Mouse (Mus musculus) forelimb bud, embryonic 11.5 days (tissue): Measurements from ENCODE around the gene Ppfia1.
A peak's percentile ranks its signal among the peaks of the same experiment; 100 is the strongest.

Source experiments
- DNase-seq: peaks from one replicate; pipeline ENCODE4 v3.0.0-alpha.2; 2012; ENCODE audit warnings: low read depth, low spot score

Ppfia1 gene

DNA sequence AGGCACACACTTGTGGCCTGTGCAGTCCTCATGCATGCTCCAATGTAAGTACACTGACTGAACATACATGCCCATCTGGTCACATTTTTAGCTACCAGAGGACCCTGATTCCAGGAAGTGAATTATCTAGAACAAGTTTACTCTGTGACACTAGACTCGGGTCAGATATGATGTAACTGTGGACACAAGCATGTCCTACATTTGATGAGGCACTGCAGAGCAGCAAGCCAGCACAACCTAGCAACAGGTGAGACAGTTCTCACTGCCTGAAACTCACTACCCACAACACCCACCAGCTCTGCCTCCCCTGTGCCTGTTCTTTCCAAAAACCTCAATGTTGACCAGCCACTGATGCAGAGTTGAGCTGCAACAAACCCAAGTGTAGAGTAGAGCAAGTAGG lies 2.7 kb downstream of the Ppfia1 start:
- DNase-seq = no peak

DNA sequence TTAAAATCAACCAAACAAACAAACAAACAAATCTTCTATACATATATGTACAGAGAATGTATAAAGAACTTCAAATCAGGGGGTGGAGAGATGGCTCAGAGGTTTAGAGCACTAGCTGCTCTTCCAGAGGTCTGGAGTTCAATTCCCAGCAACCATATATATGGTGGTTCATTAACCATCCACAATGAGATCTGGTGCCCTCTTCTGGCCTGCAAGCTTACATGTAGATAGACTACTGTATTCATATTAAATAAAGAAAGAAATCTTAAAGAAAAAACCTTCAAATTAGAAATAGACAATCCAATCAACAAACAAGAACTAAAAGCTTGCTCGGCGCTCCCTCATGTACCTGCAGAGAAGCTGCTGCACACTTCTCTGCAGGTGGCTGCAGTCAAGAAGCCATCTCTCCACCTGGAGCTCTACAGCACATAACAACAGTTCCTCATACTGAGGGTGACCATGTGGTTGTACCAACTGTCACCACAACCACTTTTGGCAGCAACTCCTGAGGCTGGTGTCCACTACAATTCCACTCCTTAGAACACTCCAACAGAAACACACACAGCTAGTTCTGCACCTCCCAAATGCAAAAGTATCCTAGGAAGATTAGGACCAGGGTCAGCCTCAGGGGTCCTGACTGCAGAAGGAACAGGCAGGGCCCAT lies 3.5 kb downstream of the Ppfia1 start:
- no peak for DNase-seq

DNA sequence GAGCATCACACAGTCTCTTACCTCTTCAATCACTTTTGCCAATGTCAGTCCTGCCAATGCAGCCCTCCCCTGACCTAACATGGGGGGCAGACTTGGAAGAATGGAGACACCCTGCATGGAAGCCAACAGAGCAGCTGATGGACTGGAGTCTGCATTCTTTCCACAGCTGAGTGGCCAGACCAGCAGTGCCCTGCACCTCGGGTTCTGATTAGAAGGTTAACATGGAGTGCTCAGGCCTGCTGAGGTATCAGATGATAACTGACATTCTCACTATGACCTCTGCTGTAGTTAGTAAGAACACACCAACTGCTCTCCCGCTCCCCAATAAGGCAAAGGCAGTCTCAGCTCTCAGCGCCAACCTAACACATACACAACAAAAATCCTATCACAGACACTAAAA lies 8.3 kb downstream of the Ppfia1 start:
- no peak for DNase-seq

DNA sequence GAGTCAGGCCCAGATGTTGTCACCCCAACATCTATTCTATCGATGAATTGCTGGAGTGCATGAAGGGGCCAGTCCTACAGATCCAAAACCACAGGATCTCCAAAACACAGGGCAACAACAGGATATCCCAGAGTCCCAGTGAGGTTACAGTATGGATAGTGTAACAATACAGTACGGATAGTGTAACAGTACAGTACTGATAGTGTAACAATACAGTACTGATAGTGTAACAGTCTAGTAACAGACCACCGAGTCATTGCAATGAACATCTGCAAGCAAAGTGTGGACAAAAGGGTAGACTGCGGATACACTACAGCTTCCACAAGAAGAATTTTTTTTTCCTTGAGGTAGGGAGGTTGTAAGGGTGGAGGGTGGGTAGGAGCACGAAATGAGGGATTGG lies 12.2 kb downstream of the Ppfia1 start:
- no peak for DNase-seq

DNA sequence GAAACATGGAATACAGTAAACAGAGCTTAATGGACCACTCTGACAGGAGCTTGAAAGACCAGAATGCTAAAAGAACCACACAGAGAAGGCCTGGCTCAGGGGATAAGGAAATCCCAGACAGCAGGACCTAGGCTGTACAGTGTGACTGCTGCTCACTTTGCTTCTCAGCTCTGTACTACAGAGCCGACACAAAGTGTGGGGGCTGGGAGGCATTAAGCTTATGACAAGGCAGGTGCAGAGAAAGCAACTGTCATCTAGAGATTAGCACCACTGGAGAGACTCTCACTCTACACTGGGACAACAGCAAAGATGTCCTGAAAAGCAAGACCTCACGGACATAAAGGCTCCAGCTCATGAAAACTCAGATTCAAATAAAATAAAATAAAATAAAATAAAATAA lies 14.4 kb downstream of the Ppfia1 start:
- no peak for DNase-seq

DNA sequence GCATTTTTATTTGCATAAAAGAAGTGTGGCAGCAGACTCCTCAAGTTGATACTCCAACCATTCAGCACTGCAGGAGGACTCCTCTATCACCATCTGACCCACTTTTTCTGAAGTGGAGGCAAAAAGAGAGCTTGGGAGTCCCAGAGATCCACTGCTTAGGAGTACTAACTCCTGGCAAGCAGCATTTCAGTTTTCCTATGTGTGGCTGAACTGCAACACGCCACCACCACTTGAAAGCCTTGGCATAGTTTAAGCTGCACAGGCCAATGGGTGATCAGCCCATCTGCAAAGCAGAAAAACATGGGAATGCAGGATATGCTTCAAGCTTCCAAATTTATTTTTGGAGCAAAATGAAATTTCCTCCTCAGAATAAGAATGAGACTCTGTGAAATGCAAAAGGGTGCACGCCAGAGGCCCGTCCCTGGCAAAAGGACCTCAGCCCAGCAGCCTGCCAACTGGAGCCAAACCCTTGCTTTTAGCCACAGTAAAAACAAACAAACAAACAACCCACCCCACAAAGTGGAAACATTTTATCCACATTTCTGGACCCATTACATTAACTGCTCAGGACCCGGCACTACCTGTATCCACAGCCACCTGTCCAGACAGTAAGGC lies 15.4 kb downstream of the Ppfia1 start:
- DNase-seq = no peak

DNA sequence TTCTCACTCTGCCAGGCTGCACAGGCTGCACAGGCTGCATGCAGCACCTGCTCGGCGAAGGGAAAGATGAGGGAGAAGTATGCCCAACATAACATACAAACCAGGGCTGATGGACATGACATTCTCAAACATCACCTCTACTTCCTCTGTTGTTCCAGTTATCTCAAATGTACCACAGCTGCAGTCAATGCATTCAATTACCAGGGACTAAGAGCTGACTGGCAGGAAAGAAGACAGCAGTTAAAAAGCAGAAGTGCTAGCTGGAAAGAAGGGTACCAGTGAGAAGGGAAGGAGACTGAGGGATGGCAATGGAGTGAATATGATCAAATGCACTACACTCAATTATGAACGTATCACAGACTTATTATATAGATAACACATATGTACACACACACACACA lies 17.2 kb downstream of the Ppfia1 start:
- DNase-seq = no peak

DNA sequence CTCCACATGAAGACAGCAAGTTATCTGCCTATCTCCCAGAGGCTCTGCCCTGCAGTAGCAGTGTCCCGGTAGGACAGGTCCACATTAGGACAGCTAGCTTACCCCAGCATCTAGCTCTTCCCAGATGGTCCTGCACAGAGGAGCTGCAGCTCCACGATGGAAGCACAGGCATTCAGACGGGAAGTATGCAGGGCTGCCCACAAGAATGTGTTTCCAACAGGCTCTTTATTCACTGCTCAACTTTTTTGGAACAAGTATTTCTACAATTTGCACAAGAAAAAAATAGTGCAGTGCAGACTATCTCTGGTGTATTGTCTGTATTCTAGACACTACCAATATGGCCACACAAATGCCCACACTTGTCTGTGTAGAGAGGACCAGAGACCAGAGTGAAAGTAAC lies 18.8 kb downstream of the Ppfia1 start:
- DNase-seq = no peak

DNA sequence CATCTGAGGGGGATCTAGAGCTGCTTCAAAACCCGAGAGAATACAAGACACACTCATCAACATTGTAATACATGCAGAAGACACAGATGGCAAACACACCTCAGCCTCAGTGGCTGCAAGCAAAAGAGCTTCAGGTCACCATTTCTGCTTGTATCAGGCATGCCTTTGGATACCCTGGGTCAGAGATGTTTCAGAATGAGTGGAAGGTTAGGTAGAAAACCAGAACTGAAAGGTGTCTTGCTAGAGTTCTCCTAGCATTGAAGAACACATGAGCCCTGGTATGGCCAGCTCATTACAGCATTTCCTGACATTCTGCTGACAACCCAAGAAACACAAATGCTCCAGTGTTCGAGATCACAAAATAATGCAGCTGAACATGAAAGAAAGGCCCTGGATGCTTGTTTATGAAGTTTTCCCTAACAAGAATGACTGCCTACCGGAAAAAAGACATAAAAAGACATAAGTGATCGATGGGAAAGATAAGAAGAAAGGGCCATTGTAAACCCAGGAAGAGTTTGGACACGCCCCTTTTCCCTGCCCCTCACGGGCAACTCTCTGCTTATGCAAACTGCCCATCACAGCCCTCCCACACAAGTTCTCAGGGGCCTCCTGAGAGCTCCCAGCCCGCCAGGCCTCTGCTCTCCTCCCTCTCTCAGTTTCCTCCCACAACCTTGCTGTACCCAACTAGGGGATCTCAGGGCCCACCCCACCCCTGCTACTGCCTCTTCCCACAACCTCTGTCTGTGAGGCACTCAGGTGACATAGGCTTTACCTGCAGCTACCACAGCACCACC lies 21.7 kb downstream of the Ppfia1 start:
- no peak for DNase-seq

DNA sequence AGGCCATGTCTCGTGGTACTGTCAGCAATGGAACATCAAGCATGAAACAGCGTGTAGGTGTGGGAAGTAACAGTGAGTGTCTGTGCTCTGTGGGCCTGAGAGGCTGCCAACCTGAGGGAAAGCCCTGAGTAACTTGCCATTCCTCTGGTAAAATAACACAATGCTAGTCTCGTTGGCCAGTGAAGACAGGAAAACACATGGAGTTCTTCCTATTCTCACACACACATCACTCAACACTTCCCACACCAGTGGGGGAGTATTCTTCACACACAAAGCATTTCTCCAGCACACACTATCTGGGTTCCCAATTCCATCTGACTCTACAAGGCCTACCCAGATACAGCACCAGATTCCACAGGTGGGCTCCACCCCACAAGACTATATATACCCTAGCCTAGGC lies 23.7 kb downstream of the Ppfia1 start:
- DNase-seq = no peak

DNA sequence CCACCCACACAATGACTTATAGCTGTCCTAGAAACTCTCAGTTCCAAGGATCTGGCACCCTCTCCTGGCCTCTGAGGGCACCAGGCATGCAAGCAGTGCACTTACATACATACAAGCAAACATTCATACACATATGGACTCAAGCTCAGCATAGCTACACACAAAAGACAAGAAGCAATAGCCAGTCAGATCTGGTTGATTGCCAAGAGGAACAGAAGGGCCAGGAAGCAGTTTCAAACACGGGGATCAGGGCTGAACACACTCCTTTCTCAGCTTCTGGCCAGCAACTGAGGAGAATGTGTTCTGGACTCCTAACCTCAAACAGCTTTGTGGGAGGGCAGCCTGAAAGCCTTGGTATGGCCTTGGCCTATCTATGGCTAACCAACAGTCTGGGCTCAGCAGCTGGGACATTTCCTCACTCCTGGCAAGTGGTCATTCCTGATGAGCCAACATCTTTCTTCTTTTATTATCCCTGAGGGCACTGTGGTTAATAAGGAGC lies 25.8 kb downstream of the Ppfia1 start:
- no peak for DNase-seq

DNA sequence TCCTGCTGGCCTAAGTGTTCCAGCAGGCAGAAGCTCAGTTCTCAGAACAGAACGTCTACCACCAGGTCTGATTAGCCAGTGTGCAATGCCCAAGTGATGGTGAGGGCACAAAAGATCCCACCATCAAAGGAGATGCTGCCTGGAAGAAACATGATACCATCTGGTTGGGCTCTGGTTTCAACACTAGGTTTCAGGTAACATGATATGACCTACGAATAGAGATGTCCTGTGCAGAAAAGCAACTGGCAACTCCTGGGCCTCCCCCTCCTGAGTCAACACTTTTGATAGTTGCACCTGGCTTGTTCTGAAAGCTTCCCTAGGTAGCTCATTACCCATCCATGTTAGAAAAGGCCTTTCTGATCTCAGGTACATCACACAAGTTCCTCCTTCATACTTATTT lies 26.9 kb downstream of the Ppfia1 start:
- peak; percentile 21 for DNase-seq

DNA sequence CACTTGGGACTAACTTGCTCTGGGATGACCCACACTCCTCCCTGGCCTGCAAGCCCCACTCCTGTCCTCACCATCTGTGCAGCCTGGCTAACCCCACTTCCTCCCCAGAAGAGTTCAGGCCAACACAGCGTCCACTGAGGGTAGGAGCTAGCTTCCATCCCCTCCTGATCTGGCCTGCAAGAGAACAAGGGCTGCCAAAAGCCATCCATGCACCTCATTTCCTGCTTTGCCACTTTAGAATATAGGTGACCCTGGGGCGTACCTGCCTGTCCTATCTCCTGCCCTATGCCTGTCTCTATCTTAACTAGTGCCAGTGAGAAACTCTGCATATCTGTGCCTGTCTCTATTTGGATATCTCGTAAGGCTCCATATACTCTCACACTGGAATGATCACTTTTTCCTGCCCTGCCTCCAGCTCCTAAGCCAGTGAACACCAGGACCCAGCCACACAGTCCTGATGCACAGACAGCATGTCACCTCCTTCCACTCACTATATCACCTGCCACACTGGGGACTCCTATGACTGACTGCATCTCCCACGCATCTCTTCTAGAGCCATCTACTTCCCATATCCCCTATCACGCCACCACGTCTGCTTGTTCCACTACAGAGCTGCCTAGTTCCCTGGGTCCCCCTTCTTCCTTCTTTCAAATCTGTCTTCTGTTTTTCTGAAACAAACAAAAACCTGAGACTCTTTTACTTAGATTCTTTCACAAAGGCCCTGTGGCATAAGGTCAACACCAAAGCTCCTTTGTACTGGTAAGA lies 28.9 kb downstream of the Ppfia1 start:
- DNase-seq = no peak

DNA sequence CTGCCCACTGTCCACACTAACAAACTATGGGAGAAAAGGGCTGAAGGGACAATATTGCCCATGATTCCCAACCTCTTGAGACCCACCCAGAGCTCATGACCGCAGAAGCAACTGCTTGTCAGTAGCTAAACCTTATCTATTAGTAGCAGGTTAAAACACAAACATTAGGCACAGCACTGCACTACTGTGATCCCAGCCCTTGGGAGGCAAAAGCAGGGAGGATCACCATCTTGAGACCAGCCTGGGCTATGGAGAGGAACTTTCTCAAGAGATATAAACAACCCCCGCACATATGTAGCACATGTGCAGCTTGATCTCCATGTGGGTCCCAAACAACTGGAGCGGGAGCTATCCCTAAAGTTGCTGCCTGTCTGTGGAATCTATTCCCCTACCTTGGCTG lies 30.1 kb downstream of the Ppfia1 start:
- DNase-seq = no peak

DNA sequence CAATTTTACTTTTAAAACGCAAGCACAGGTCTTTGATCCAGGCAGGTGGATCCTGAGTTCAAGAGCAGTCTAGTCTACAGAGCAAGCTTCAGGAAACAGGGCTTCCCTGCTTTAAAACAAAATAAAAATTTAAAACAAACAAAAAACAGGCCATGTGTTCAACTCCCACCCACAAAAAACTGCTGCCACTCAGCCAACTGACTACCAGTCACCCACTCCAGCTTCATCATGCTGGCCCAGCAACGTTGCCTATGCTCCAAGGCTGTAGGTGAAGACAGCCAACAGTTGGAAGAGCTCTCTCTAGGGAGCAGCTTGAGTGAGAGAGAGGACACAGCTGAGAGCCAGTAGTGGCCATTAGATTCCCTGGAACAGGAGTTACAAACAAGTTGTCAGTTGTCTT lies 31.6 kb downstream of the Ppfia1 start:
- DNase-seq = no peak

DNA sequence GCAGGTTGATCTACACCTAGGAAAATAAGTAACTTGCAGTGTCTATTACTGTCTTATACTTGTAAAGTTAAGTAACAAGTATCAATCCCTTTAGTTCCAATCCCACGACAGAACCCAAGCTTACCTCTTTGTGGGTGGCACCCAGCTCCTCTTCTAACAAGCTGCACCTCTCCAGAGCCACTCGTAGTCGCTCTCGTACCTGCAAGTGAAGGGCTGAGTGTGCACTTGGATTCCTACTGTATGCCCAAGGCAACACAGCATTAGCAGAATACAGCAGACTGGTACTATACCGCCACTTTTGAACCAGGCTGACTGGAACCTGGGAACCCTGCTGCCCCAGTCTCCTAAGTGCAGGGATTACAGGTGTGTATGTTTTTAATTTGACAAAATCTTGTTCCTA lies 33.7 kb downstream of the Ppfia1 start:
- DNase-seq = no peak

DNA sequence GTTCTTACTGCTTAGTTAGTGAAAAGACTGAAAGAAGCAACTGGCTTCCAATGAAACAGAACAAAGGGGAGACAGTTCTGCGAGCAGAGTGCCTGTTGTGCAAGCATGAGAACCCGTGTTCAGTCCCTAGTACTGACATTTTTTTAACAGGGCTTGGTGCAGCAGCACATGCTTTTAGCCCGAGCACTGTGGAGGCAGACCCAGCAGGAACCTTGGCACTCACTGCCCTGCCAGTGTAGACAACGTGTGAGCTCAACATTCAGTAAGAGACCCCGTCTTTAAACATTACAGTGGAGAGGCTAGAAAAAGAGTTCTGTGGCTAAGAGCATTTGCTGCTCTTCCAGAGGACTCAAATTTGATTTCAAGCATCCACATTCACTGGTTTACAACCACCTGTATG lies 36.8 kb downstream of the Ppfia1 start:
- DNase-seq = no peak

DNA sequence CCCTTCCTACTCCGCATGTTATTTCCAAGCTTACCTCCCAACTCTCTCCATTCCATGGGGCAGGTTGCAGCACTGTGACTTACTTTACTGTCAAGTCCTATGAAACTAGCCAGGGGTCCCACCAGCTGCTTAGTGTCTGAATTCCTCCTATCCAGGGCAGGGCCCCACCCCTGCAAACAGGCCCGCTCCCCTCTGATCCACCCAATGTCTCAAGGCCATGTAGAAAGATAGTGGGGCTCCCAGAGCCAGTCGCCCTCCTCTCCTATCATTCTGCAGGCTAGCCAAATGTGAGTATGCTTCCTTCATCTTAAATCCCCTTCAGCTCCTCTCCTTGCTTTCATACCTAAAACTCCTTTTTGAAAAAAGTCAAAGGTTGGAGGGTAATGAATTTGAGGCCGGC lies 44.4 kb downstream of the Ppfia1 start:
- DNase-seq = no peak

DNA sequence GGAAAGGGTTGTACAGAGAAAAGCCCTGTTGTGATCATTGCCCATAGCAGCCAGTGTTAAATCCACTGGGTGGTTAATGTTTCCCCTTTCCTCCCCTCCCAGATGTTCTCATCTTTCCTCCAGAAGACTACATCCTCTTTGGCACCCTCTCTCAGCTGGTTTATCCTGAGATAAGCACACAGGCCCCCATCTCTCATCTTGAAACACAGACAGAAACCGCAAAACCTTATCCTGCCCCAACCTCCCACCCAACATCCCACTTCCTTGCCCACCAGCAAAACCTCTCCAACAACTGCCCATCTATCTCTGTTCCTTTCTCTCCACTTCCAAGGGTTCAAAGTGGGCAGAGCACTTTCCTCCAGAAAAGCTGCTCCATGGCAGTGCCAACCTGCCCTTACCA lies 46.7 kb downstream of the Ppfia1 start:
- DNase-seq = no peak

DNA sequence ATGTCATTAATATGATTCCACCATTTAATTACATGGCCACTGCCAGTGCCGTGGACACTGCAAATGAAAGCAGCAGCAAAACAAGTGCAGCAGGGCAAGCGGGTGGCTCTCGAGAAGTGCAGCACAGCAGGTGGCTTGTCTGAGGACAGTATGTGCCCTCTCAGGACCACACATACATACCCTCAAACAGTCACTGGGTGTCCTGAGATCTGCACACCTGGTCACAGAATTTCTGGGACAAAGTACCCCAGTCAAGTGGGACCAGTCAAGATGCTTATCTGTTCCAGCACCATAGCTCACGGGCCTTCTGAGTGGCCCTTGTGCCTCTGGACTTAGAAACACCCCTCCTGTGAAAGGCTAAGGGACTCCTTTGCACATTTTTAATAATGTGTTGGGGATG lies 49.6 kb downstream of the Ppfia1 start:
- no peak for DNase-seq

DNA sequence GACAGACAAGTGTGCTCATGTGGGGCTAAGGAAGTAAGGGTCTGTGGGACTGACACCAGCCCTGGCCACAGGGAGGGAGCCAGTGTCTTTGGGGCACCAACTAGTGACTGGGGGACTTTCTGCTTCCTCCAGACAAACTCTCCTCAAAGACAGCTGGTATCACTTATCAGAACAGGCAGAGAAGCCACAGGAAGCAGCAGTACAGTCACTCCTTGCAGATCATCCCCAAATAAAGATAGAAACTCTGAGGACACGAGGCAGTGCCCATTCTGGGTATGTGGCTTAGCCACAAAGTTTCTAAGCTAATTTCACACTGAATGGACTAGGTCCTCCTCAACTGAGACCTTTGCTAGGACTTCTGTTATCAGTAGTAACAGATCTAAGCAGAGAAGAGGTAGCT lies 60.6 kb downstream of the Ppfia1 start:
- DNase-seq = no peak

DNA sequence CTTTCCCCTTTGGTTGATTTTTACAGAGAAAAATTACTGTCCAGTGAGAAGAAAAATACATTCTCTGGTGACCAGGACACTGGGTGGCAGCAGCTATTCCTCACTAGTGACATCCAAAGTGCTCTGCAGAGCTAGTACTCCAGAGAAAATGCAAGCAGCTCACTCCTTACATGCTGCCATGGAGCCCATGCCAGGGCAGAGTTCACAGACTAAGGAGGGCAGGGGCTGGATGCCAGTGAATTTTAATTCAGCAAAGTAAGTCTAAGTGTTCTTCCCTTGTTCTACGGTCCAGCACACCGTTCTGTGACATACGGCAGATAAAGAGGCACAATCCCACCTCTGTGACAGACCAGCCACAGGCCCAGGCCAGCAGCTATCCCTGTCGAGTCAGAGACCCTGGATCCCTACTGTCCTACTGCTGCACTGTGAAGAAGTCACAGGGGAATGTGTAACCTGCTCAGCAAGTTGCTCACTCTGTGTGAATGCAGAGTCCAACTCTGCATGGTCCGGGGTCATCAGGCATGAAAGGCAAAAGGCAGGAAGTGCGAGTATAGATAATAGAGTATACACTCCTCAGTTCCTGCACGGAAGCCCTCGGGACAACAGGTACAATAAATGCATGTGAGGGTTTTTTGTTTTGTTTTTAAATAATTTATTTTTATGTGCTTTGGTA lies 63.2 kb downstream of the Ppfia1 start:
- no peak for DNase-seq
